Mouse (Mus musculus): ENCODE results near the gene Tnni3k.

Tnni3k gene

GRCm38 (mm10) chr3:155055231-155055916 lies at the start of gene Tnni3k:
TSS of gene Tnni3k (minus strand) at chr3:155055407.
- DNase-seq (ENCODE audit: low read depth, low spot score), result no peak

GRCm38 (mm10) chr3:155099266-155099665 lies 44.1 kb upstream of the Tnni3k start:
- DNase-seq (ENCODE audit: low read depth, low spot score), result no peak

GRCm38 (mm10) chr3:155093116-155093956 lies 38.1 kb upstream of the Tnni3k start, which contains the start of the genes Fpgt and Lrriq3:
TSS of gene Fpgt (minus strand) at chr3:155093403.
TSS of gene Lrriq3 (plus strand) at chr3:155093434.
- DNase-seq (ENCODE audit: low read depth, low spot score), result peak; percentile 99

GRCm38 (mm10) chr3:155092081-155092480 lies 36.9 kb upstream of the Tnni3k start:
- peak; percentile 7 for DNase-seq (ENCODE audit: low read depth, low spot score)

GRCm38 (mm10) chr3:155077908-155078307 lies 22.7 kb upstream of the Tnni3k start:
- no peak for DNase-seq (ENCODE audit: low read depth, low spot score)

GRCm38 (mm10) chr3:155059449-155059822 lies 4.2 kb upstream of the Tnni3k start:
- no peak for DNase-seq (ENCODE audit: low read depth, low spot score)

GRCm38 (mm10) chr3:155058800-155059448 lies 3.7 kb upstream of the Tnni3k start:
- DNase-seq (ENCODE audit: low read depth, low spot score), result no peak

GRCm38 (mm10) chr3:155057566-155057965 lies 2.4 kb upstream of the Tnni3k start:
- DNase-seq (ENCODE audit: low read depth, low spot score), result no peak

GRCm38 (mm10) chr3:155056606-155057005 lies 1.4 kb upstream of the Tnni3k start:
- peak; percentile 24 for DNase-seq (ENCODE audit: low read depth, low spot score)

GRCm38 (mm10) chr3:155053189-155053588 lies 2.0 kb downstream of the Tnni3k start:
- DNase-seq (ENCODE audit: low read depth, low spot score), result no peak

- no peak for DNase-seq (ENCODE audit: low read depth, low spot score)
Observed at GRCm38 (mm10) chr3:155052021-155052420, 3.2 kb downstream of the Tnni3k start.

- no peak for DNase-seq (ENCODE audit: low read depth, low spot score)
Observed at GRCm38 (mm10) chr3:155039012-155039836, 16.0 kb downstream of the Tnni3k start.

- no peak for DNase-seq (ENCODE audit: low read depth, low spot score)
Observed at GRCm38 (mm10) chr3:155034323-155034722, 20.9 kb downstream of the Tnni3k start.

- peak; percentile 74 for DNase-seq (ENCODE audit: low read depth, low spot score)
Observed at GRCm38 (mm10) chr3:155030200-155030599, 25.0 kb downstream of the Tnni3k start.

- no peak for DNase-seq (ENCODE audit: low read depth, low spot score)
Observed at GRCm38 (mm10) chr3:155002781-155003180, 52.4 kb downstream of the Tnni3k start.

GRCm38 (mm10) chr3:155001056-155001455 lies 54.2 kb downstream of the Tnni3k start:
- DNase-seq (ENCODE audit: low read depth, low spot score), result no peak

- DNase-seq (ENCODE audit: low read depth, low spot score), result no peak
Observed at GRCm38 (mm10) chr3:154992678-154993077, 62.5 kb downstream of the Tnni3k start.

- DNase-seq (ENCODE audit: low read depth, low spot score), result no peak
Observed at GRCm38 (mm10) chr3:154979101-154979500, 76.1 kb downstream of the Tnni3k start.

- no peak for DNase-seq (ENCODE audit: low read depth, low spot score)
Observed at GRCm38 (mm10) chr3:154971626-154972025, 83.6 kb downstream of the Tnni3k start.

GRCm38 (mm10) chr3:154970981-154971380 lies 84.2 kb downstream of the Tnni3k start:
- DNase-seq (ENCODE audit: low read depth, low spot score), result no peak

GRCm38 (mm10) chr3:154961284-154961683 lies 93.9 kb downstream of the Tnni3k start:
- peak; percentile 26 for DNase-seq (ENCODE audit: low read depth, low spot score)

Data from brain, adult 2 months (tissue).